Mouse (Mus musculus): ENCODE results near the gene Cbl. TPM values are rescaled to one million over a fixed set of nuclear protein-coding genes. Genes with fewer than 3 reads are reported as not detected.

Gene Cbl
- polyA plus RNA-seq, 1 experiment from 2014 or later: 20.3 TPM

DNA sequence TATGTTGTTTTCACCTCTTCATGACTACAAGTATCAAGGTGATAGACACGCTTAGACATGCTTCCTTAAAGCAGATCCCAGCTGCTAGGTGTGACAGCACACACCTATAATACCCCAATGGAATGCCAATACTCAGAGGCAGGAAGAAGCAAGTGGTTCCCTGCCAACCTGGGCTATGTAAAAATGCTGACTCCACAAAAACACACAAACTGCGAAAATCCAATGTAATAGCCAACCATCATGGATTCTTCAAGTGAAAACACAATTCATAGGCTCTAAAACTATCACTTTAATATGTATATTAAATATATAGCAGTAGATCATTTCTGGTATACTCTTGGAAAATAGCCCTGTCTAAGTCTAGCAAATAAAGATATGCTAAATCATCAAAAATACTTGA, 26.0 kb downstream of the Cbl start:
- peaks cover 9% of the 10 kb centered on the region for H3K36me3 ChIP-seq
- no peak overlapping the region for H3K27ac ChIP-seq
- WGBS: 92% methylated on average over 2 of the region's 2 CpGs
- H3K4me1 ChIP-seq: no peaks in the 10 kb centered on the region
- no peak overlapping the region for H3K4me3 ChIP-seq
- H3K9ac ChIP-seq: no peak overlapping the region
- ATAC-seq (ENCODE audit: insufficient number of reproducible peaks, insufficient read depth, low FRiP score, low TSS enrichment): no peak
- no peaks in the 10 kb centered on the region for H3K27me3 ChIP-seq
- H3K4me2 ChIP-seq (replicated peaks): no peak overlapping the region
- no peaks in the 10 kb centered on the region for H3K9me3 ChIP-seq

DNA sequence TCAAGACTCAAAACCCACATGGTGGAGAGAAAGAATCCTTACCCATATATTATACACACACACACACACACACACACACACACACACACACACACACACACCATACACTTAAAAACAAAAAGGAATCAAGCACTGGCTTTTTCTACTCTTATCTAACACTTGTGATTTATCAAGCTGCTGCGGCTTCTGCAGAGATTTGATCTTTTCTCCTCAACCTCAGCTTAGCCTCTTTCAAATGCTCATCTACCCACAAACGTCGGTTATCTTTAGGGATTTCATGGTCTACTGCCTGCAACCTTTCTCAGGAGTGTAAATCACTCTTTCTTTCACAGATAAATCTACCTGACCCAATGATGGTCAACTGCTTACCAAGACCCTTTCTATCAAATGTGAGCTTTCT, 33.4 kb downstream of the Cbl start:
- H3K9me3 ChIP-seq: no peaks in the 10 kb centered on the region
- no peaks in the 10 kb centered on the region for H3K27me3 ChIP-seq
- peaks cover 28% of the 10 kb centered on the region for H3K36me3 ChIP-seq
- ATAC-seq (ENCODE audit: insufficient number of reproducible peaks, insufficient read depth, low FRiP score, low TSS enrichment): no peak
- no peak overlapping the region for H3K27ac ChIP-seq
- H3K4me3 ChIP-seq: no peak overlapping the region
- H3K9ac ChIP-seq: no peak overlapping the region
- no peaks in the 10 kb centered on the region for H3K4me1 ChIP-seq
- H3K4me2 ChIP-seq (replicated peaks): no peak overlapping the region
- WGBS: 81% methylated on average over 3 of the region's 3 CpGs

DNA sequence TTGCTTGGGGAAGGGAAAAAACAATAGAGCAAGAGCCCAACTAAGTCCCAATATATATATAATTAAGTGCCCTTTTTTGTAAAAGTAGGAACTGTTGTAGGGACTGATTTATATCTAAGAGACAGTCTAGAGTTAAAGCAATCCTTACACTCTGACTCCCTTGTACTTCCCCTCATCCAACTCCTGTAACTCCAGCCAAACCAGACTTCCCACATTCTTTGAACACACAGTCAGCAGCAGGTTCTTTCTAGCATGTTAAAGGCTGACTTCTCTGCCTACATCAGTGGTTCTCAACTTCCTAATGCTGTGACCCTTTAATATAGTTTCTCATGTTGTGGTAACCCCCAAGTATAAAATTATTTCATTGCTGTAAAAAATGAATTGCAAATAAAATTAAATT, 34.3 kb downstream of the Cbl start:
- peaks cover 28% of the 10 kb centered on the region for H3K36me3 ChIP-seq
- H3K4me3 ChIP-seq: no peak overlapping the region
- H3K27me3 ChIP-seq: no peaks in the 10 kb centered on the region
- no peaks in the 10 kb centered on the region for H3K9me3 ChIP-seq
- ATAC-seq (ENCODE audit: insufficient number of reproducible peaks, insufficient read depth, low FRiP score, low TSS enrichment): no peak
- H3K4me1 ChIP-seq: no peaks in the 10 kb centered on the region
- no peak overlapping the region for H3K27ac ChIP-seq
- H3K4me2 ChIP-seq (replicated peaks): no peak overlapping the region
- H3K9ac ChIP-seq: no peak overlapping the region

DNA sequence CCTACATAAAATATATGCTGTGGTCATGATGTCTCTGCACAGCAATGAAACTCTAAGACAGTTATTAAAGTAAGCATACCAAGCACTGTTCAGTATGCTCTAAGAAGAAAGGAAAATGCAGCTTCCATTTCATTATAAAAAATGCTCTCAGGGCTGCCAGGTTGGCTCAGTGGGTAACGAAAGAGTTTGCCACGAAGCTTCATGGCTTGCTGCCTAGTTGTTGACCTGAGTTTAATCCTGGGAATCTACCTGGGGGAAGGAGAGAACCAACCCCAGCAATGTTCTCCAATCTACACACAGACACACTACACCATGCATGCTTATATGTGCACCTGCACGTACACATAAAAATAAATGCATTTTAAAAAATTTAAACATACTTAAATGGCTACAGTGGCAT, 34.7 kb downstream of the Cbl start:
- H3K27ac ChIP-seq: no peak overlapping the region
- peaks cover 28% of the 10 kb centered on the region for H3K36me3 ChIP-seq
- no peak overlapping the region for H3K4me3 ChIP-seq
- no peak for ATAC-seq (ENCODE audit: insufficient number of reproducible peaks, insufficient read depth, low FRiP score, low TSS enrichment)
- H3K9ac ChIP-seq: no peak overlapping the region
- no peaks in the 10 kb centered on the region for H3K9me3 ChIP-seq
- WGBS: 94% methylated on average over 3 of the region's 3 CpGs
- no peaks in the 10 kb centered on the region for H3K27me3 ChIP-seq
- H3K4me2 ChIP-seq (replicated peaks): no peak overlapping the region
- no peaks in the 10 kb centered on the region for H3K4me1 ChIP-seq

DNA sequence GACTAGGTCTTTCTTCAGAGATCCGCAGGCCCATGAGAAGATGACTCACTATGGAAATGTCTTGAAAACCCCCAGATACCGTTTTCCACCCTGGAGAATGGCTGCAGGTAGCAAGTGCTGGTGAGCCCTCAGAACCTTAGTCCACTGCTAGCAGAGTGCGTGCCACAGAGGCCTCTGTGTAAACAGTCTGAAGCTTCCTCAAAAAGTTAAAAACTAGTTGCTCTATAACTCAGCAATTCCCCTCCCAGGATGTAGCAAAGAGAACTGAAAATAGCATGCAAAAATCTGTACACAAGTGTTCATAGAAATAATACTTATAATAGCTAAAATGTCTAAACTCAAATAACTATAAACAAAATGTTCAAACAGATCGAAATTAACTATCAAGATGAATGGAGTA, 37.5 kb downstream of the Cbl start:
- H3K4me1 ChIP-seq: no peaks in the 10 kb centered on the region
- no peak for ATAC-seq (ENCODE audit: insufficient number of reproducible peaks, insufficient read depth, low FRiP score, low TSS enrichment)
- no peaks in the 10 kb centered on the region for H3K27me3 ChIP-seq
- peaks cover 30% of the 10 kb centered on the region for H3K36me3 ChIP-seq
- H3K27ac ChIP-seq: no peak overlapping the region
- no peak overlapping the region for H3K4me3 ChIP-seq
- 92% methylated on average over 4 of the region's 4 CpGs for WGBS
- no peak overlapping the region for H3K4me2 ChIP-seq (replicated peaks)
- H3K9ac ChIP-seq: no peak overlapping the region
- no peaks in the 10 kb centered on the region for H3K9me3 ChIP-seq

DNA sequence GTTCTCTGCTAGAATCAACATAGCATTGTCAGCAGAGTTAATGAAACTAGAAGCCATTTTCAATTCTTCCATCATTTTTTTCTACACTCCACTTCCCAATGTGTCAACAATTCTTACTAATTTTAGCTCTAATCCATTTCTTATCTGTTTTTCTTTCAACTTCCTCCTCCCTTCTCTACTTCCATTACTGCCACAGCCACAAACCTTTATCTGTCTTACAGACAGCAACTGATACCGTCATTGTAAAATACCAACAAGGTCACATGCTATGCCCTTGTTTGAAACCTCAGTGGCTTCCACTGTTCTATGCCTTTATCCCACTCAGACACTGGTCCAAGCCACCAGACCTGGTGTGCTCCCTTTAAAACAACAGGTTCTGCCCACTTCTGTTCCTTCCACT, 39.8 kb downstream of the Cbl start:
- Histone ChIP-seq H3K9ac (no peak overlapping the region), H3K4me1 (no peaks in the 10 kb centered on the region), H3K4me2 (replicated peaks) (no peak overlapping the region), H3K36me3 (peaks cover 14% of the 10 kb centered on the region), H3K4me3 (no peak overlapping the region), H3K9me3 (no peaks in the 10 kb centered on the region), H3K27ac (no peak overlapping the region), H3K27me3 (no peaks in the 10 kb centered on the region)
- no peak for ATAC-seq (ENCODE audit: insufficient number of reproducible peaks, insufficient read depth, low FRiP score, low TSS enrichment)
- 87% methylated on average over 1 of the region's 1 CpGs for WGBS

DNA sequence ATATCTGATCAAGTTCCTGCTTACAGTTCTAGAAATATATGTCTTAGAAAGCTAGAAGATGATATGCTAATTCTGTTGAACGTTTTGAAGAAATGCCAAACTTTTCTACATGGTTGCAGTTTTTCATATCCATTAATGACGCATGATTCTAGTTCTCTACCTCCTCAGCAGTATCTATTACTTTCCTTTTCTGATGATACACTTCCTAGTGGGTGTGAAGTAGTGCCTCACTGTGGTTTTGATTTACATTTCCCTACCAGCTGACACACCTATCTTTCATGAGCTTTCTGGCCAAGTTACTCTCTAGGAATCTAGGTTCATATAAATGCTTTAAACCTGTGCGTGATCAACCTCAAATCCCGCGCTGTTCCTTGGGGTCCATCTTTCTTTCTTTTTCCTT, 41.1 kb downstream of the Cbl start:
- Histone ChIP-seq H3K27me3 (no peaks in the 10 kb centered on the region), H3K4me3 (no peak overlapping the region), H3K9ac (no peak overlapping the region), H3K9me3 (no peaks in the 10 kb centered on the region), H3K4me1 (peaks cover 4% of the 10 kb centered on the region; the same call in 1 of the 2 replicates), H3K4me2 (replicated peaks) (no peak overlapping the region), H3K36me3 (peaks cover 5% of the 10 kb centered on the region; the same call in 1 of the 2 replicates), H3K27ac (no peak overlapping the region)
- 94% methylated on average over 5 of the region's 5 CpGs for WGBS
- no peak for ATAC-seq (ENCODE audit: insufficient number of reproducible peaks, insufficient read depth, low FRiP score, low TSS enrichment)

DNA sequence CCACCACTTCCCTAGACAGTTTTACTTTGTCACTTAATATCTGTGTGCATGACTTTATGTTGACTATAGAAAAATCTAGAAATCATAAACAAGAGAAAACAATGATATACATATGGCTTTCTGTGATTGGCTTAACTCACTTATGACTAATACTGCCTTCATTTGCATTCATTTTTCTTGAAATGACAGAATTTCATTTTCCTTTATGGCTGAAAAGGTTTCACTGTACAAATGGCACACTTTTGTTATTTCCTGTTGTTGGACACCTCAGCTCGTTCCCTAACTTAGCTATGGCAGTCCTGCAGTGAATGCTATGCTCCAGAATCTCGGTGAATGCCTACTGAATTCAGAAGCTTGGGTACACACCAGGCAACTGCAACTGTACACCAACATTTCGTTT, 41.5 kb downstream of the Cbl start:
- H3K4me2 ChIP-seq (replicated peaks): no peak overlapping the region
- no peak for ATAC-seq (ENCODE audit: insufficient number of reproducible peaks, insufficient read depth, low FRiP score, low TSS enrichment)
- H3K4me1 ChIP-seq: peaks cover 4% of the 10 kb centered on the region; the same call in 1 of the 2 replicates
- H3K9ac ChIP-seq: no peak overlapping the region
- H3K27me3 ChIP-seq: no peaks in the 10 kb centered on the region
- H3K36me3 ChIP-seq: 0 out of 2 replicates have a peak, but pooled peaks cover 3% of the 10 kb centered on the region
- no peak overlapping the region for H3K27ac ChIP-seq
- H3K9me3 ChIP-seq: no peaks in the 10 kb centered on the region
- no peak overlapping the region for H3K4me3 ChIP-seq
- WGBS: 94% methylated on average over 3 of the region's 3 CpGs

DNA sequence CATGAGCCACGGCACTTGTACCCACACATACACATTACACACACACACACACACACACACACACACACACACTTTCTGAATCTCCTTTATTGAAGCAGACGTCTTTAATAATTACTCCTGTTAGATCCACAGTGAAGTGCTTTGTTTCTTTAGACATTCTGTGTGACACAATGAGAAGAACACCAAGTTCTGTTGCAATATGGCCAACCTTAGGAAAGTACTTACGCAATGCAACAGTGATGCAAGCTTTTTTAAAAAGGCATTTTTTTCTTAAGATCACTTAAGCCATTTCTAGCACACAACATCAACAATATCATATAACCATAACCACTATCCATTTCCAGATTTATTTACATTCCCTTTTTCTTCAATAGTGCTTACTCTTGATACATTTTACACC, 42.7 kb downstream of the Cbl start:
- H3K9ac ChIP-seq: no peak overlapping the region
- H3K9me3 ChIP-seq: no peaks in the 10 kb centered on the region
- no peak for ATAC-seq (ENCODE audit: insufficient number of reproducible peaks, insufficient read depth, low FRiP score, low TSS enrichment)
- peaks cover 4% of the 10 kb centered on the region; the same call in 1 of the 2 replicates for H3K4me1 ChIP-seq
- no peak overlapping the region for H3K4me3 ChIP-seq
- H3K36me3 ChIP-seq: 0 out of 2 replicates have a peak, but pooled peaks cover 3% of the 10 kb centered on the region
- H3K27me3 ChIP-seq: no peaks in the 10 kb centered on the region
- 68% methylated on average over 3 of the region's 3 CpGs for WGBS
- H3K4me2 ChIP-seq (replicated peaks): no peak overlapping the region
- H3K27ac ChIP-seq: no peak overlapping the region

DNA sequence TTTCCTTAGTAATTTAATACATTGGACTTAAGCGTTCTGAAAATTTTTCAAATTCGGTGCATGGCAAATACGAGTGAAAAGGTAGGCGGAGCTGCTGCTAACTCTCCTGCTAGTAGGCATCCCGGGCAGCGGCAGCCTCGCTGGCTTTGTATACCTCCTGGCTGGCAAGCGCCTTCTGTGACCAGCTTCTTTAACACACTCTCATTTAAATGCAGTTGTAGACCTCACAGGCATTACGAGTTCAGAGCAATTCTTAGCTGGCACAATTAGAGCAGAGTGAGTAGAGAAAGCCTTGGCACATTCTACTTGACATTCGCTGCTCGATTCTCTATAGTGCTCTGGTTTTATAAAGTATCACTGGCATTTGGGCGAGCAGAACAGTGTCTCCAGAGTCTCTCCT, 45.6 kb downstream of the Cbl start:
- H3K27ac ChIP-seq: 0 out of 2 replicates have a peak overlapping the region, but pooled peaks have one; percentile 46
- H3K4me1 ChIP-seq: peaks cover 4% of the 10 kb centered on the region; the same call in 1 of the 2 replicates
- no peak overlapping the region for H3K4me2 ChIP-seq (replicated peaks)
- 77% methylated on average over 12 of the region's 12 CpGs for WGBS
- no peaks in the 10 kb centered on the region for H3K27me3 ChIP-seq
- H3K4me3 ChIP-seq: no peak overlapping the region
- ATAC-seq (ENCODE audit: insufficient number of reproducible peaks, insufficient read depth, low FRiP score, low TSS enrichment): no peak
- no peaks in the 10 kb centered on the region for H3K9me3 ChIP-seq
- H3K9ac ChIP-seq: no peak overlapping the region
- 0 out of 2 replicates have a peak, but pooled peaks cover 3% of the 10 kb centered on the region for H3K36me3 ChIP-seq

DNA sequence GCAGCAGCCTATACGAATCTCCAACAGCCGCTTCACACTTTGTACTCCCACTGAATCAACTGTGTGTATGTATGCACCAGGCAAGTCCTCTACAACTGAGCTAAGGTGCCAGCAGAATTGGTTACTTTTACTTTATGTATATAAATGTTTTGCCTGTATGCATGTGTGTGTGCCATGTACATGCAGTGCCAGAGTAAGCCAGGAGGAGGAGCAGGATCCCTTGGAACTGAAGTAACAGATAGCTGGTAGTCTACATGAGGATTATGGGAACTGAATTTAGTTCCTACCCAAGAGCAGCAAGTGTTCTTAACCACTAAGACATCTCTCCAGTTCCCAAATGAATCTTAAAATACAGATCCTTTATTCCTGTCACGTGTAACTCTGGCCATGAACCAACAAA, 51.6 kb downstream of the Cbl start:
- H3K9ac ChIP-seq: no peak overlapping the region
- H3K27me3 ChIP-seq: no peaks in the 10 kb centered on the region
- H3K4me2 ChIP-seq (replicated peaks): no peak overlapping the region
- no peaks in the 10 kb centered on the region for H3K4me1 ChIP-seq
- no peak overlapping the region for H3K4me3 ChIP-seq
- no peak for ATAC-seq (ENCODE audit: insufficient number of reproducible peaks, insufficient read depth, low FRiP score, low TSS enrichment)
- no peaks in the 10 kb centered on the region for H3K36me3 ChIP-seq
- no peaks in the 10 kb centered on the region for H3K9me3 ChIP-seq
- WGBS: 92% methylated on average over 3 of the region's 3 CpGs
- no peak overlapping the region for H3K27ac ChIP-seq

DNA sequence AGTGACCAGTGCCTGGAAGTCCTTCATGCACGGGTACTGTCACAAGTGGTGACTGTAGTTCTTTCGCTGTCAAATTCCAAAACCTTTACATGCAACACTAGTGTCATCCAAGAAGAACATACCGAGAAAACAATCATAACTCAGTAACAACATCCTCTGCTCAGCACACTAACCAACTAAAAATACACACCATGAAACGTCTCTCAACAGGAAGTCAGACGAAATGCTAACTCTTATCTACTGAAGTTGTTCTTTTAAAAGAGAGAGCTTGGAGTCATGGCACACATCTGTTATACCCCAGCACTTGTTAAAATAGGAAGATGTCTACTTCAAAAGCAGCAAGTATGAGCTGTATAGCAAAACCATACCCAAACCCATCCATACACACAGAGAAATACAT, 52.3 kb downstream of the Cbl start:
- no peaks in the 10 kb centered on the region for H3K9me3 ChIP-seq
- H3K27ac ChIP-seq: no peak overlapping the region
- H3K9ac ChIP-seq: no peak overlapping the region
- WGBS: 86% methylated on average over 5 of the region's 5 CpGs
- no peak overlapping the region for H3K4me2 ChIP-seq (replicated peaks)
- H3K36me3 ChIP-seq: no peaks in the 10 kb centered on the region
- no peak for ATAC-seq (ENCODE audit: insufficient number of reproducible peaks, insufficient read depth, low FRiP score, low TSS enrichment)
- no peaks in the 10 kb centered on the region for H3K4me1 ChIP-seq
- H3K4me3 ChIP-seq: no peak overlapping the region
- H3K27me3 ChIP-seq: no peaks in the 10 kb centered on the region

DNA sequence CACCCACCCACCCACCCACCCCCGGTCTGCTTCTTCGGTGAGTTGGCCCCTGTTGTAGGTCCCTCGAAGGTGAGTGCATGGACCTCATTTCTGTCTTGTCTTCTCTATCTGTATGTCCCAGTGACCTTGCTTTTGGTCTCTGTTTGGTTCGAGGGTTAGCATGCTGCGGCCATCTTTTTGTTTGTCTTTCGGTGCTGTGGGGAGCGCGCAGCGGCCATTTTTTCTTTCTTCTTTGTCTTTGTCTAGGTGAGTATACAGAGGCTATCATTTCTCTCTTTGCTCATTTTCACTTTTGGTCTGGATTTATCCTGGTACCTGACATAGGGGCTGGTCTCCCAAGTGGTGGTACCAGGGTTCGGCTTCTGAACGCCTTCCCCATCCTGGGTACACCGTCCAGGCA, 55.0 kb downstream of the Cbl start:
- no peaks in the 10 kb centered on the region for H3K36me3 ChIP-seq
- 0 out of 2 replicates have a peak, but pooled peaks cover 3% of the 10 kb centered on the region for H3K4me1 ChIP-seq
- H3K9me3 ChIP-seq: no peaks in the 10 kb centered on the region
- no peaks in the 10 kb centered on the region for H3K27me3 ChIP-seq
- no peak overlapping the region for H3K27ac ChIP-seq
- no peak for ATAC-seq (ENCODE audit: insufficient number of reproducible peaks, insufficient read depth, low FRiP score, low TSS enrichment)
- no peak overlapping the region for H3K4me2 ChIP-seq (replicated peaks)
- WGBS: 98% methylated on average over 12 of the region's 12 CpGs
- no peak overlapping the region for H3K4me3 ChIP-seq
- H3K9ac ChIP-seq: no peak overlapping the region
